Mouse (Mus musculus): ENCODE data around the gene Nemp2.

DNA sequence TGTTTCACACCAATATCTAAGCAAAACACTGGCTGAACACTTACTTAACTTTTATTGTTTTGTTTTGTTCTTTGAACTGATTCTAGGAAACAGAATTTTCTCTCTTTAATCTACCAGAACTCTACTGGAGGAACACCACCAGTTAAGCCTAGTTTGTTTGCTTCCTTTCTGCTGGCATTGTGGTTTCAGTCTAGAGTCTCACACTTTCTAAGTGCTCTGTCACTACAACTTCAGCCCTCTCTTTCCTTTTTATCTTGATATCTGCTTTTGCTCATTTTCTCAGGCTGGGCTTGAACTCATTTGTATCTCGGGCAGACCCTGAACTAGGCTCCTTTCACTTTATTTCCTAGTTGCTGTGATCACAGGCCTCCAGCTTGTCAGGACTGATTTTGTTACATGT is 22.8 kb upstream of the Nemp2 start:
- TF ChIP-seq POLR2A (IDR thresholded peaks at IDR 0.05; ENCODE audit: low read depth, low read length) (no peak), CTCF (IDR thresholded peaks at IDR 0.05; ENCODE audit: borderline replicate concordance, insufficient read depth, low read length) (no peak)

All from embryonic fibroblast, embryonic 13.5 days (primary cell).